Mouse (Mus musculus) left cerebral cortex, adult 11 months (tissue): ENCODE results near the gene Thsd4.

ENCODE experiments used
- DNase-seq: peaks from one replicate; pipeline ENCODE4 v3.0.0; 2022; ENCODE audit warnings: low spot score

The Thsd4 gene

GRCm38 (mm10) chr9:60517148-60517547 is 4.7 kb downstream of the Thsd4 start:
- DNase-seq = no peak

- DNase-seq = no peak
Observed at GRCm38 (mm10) chr9:60516379-60516778, 5.5 kb downstream of the Thsd4 start.

GRCm38 (mm10) chr9:60513329-60513788 is 8.5 kb downstream of the Thsd4 start:
- no peak for DNase-seq

GRCm38 (mm10) chr9:60510876-60511275 is 11.0 kb downstream of the Thsd4 start:
- DNase-seq = no peak

GRCm38 (mm10) chr9:60506136-60506535 is 15.7 kb downstream of the Thsd4 start:
- no peak for DNase-seq

GRCm38 (mm10) chr9:60504378-60505285 is 17.2 kb downstream of the Thsd4 start:
- DNase-seq = no peak

- DNase-seq = no peak
Observed at GRCm38 (mm10) chr9:60502220-60502619, 19.6 kb downstream of the Thsd4 start.

GRCm38 (mm10) chr9:60501504-60502179 is 20.2 kb downstream of the Thsd4 start:
- no peak for DNase-seq

GRCm38 (mm10) chr9:60492275-60492974 is 29.4 kb downstream of the Thsd4 start:
- no peak for DNase-seq

GRCm38 (mm10) chr9:60491489-60492100 is 30.3 kb downstream of the Thsd4 start:
- no peak for DNase-seq

GRCm38 (mm10) chr9:60491079-60491478 is 30.8 kb downstream of the Thsd4 start:
- no peak for DNase-seq

- DNase-seq = no peak
Observed at GRCm38 (mm10) chr9:60488816-60489215, 33.0 kb downstream of the Thsd4 start.

GRCm38 (mm10) chr9:60482165-60482564 is 39.7 kb downstream of the Thsd4 start:
- DNase-seq = no peak

- DNase-seq = no peak
Observed at GRCm38 (mm10) chr9:60480052-60480451, 41.8 kb downstream of the Thsd4 start.

GRCm38 (mm10) chr9:60478806-60479205 is 43.0 kb downstream of the Thsd4 start:
- no peak for DNase-seq

- no peak for DNase-seq
Observed at GRCm38 (mm10) chr9:60477991-60478750, 43.7 kb downstream of the Thsd4 start.

- no peak for DNase-seq
Observed at GRCm38 (mm10) chr9:60460010-60460982, 61.5 kb downstream of the Thsd4 start.

- DNase-seq = no peak
Observed at GRCm38 (mm10) chr9:60458468-60458962, 63.3 kb downstream of the Thsd4 start.

GRCm38 (mm10) chr9:60457359-60458210 is 64.3 kb downstream of the Thsd4 start:
- no peak for DNase-seq
